Mouse (Mus musculus): ENCODE measurements around the gene Ankrd2. TPM values are rescaled to one million over a fixed set of nuclear protein-coding genes. Genes with fewer than 3 reads are reported as not detected.

Gene Ankrd2
- total RNA-seq, 2 experiments from 2014 or later, result 167 to 1,046 TPM

GRCm38 (mm10) chr19:42015001-42015400 is 20.8 kb upstream of the Ankrd2 start:
- DNase-seq, result no peak

GRCm38 (mm10) chr19:42016251-42016650 is 19.5 kb upstream of the Ankrd2 start:
- no peak for DNase-seq

GRCm38 (mm10) chr19:42016840-42017239 is 19.0 kb upstream of the Ankrd2 start:
- DNase-seq, result peak; percentile 59

- peak; percentile 80 for DNase-seq
Measured at GRCm38 (mm10) chr19:42017399-42018247, 18.2 kb upstream of the Ankrd2 start.

GRCm38 (mm10) chr19:42019011-42019522 is 16.7 kb upstream of the Ankrd2 start:
- DNase-seq, result no peak

GRCm38 (mm10) chr19:42021681-42022541 is 13.9 kb upstream of the Ankrd2 start:
- no peak for DNase-seq

GRCm38 (mm10) chr19:42022542-42022848 is 13.3 kb upstream of the Ankrd2 start:
- no peak for DNase-seq

GRCm38 (mm10) chr19:42026158-42026557 is 9.6 kb upstream of the Ankrd2 start:
- peak; percentile 72 for DNase-seq

- DNase-seq, result no peak
Measured at GRCm38 (mm10) chr19:42031112-42031511, 4.7 kb upstream of the Ankrd2 start.

- peak; percentile 55 for DNase-seq
Measured at GRCm38 (mm10) chr19:42033611-42034010, 2.2 kb upstream of the Ankrd2 start.

GRCm38 (mm10) chr19:42034146-42034775 is 1.5 kb upstream of the Ankrd2 start:
- peak; percentile 43 for DNase-seq

GRCm38 (mm10) chr19:42034881-42035455 is 832 bp upstream of the Ankrd2 start:
- DNase-seq, result no peak

GRCm38 (mm10) chr19:42036357-42036756 is 557 bp downstream of the Ankrd2 start:
- DNase-seq, result no peak

- no peak for DNase-seq
Measured at GRCm38 (mm10) chr19:42037167-42037702, 1.4 kb downstream of the Ankrd2 start.

- DNase-seq, result no peak
Measured at GRCm38 (mm10) chr19:42038310-42038709, 2.5 kb downstream of the Ankrd2 start.

- no peak for DNase-seq
Measured at GRCm38 (mm10) chr19:42043988-42044387, 8.2 kb downstream of the Ankrd2 start.

- peak; percentile 82 for DNase-seq
Measured at GRCm38 (mm10) chr19:42045269-42046102, 9.7 kb downstream of the Ankrd2 start, which contains the start of gene Hoga1. Hoga1 (plus strand) TSS chr19:42045610.

- no peak for DNase-seq
Measured at GRCm38 (mm10) chr19:42050251-42050650, 14.5 kb downstream of the Ankrd2 start.

GRCm38 (mm10) chr19:42051351-42051750 is 15.6 kb downstream of the Ankrd2 start:
- no peak for DNase-seq

- no peak for DNase-seq
Measured at GRCm38 (mm10) chr19:42051948-42052347, 16.1 kb downstream of the Ankrd2 start, which contains the start of gene 4933411K16Rik. 4933411K16Rik (plus strand) TSS chr19:42052248.

- no peak for DNase-seq
Measured at GRCm38 (mm10) chr19:42054255-42054654, 18.5 kb downstream of the Ankrd2 start.
